Mouse (Mus musculus) megakaryocyte progenitor cell, adult 5-6 weeks (primary cell): Measurements from ENCODE around the gene Hormad2. TPM values are rescaled to one million over a fixed set of nuclear protein-coding genes. Genes with fewer than 3 reads are reported as not detected.

Experiments
- ATAC-seq: replicated peaks from 2 replicates; pipeline ENCODE4 v1.8.0; 2016; ENCODE audit warnings: mild to moderate bottlenecking, moderate TSS enrichment, inconsistent platforms; ENCODE audit not compliant: poor library complexity
- total RNA-seq, 2 experiments: library from RNA; stranded (forward) in 1 of 2; stranded (reverse) in 1 of 2; fragments of 157-497, 149-512 nt in 1 of 2; fragments of 200-1000 nt in 1 of 2; gene quantifications; 2 replicates each; pipeline versions ENCODE4 v1.2.3 to v1.2.4; 2015 to 2017

Gene Hormad2
- total RNA-seq, 2 experiments from 2014 or later: 0.87 to 2.6 TPM

GRCm38 (mm10) chr11:4306086-4306485 is 134.8 kb downstream of the Hormad2 start:
- no peak for ATAC-seq

DNA sequence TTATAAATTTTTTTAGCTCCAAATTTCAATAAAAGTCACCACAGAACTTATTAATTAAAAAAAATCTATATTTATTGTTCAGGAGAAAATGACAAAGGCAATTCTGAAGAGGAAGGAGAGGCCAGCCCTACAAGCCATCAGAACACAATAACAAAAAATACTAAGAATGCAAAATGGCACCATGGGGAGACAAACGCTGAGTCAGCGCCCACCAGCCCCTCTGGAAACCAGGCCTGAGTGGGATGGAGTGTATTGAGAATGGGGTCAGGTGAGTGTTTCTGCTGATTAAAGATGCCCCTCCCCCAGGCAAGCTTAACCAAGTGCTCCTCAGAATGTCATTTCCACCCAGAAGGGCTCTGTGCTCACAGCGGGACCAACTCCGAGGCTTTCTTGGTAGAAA is 135.8 kb downstream of the Hormad2 start:
- no peak for ATAC-seq

GRCm38 (mm10) chr11:4304203-4304602 is 136.7 kb downstream of the Hormad2 start:
- ATAC-seq: no peak

DNA sequence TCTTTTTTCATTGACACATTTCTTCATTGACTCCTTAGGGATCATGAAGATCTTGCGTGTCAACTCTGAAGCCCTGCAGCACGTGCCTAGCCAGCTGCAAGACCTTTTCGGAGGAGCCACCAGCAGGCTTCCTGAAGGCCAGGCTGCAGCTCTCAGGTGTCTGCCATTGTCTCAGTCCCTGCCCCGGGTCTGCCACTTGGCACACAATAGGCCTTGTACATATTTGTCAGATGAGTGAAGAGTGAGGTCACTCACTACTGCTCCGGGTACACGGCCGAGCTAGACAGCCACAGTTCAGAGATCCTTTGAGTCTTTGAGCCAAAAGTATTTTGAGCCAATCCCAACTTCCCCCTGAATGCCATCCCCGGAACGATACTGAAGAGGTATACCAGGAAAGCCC is 137.9 kb downstream of the Hormad2 start:
- no peak for ATAC-seq

GRCm38 (mm10) chr11:4302363-4302913 is 138.5 kb downstream of the Hormad2 start:
- ATAC-seq: no peak

DNA sequence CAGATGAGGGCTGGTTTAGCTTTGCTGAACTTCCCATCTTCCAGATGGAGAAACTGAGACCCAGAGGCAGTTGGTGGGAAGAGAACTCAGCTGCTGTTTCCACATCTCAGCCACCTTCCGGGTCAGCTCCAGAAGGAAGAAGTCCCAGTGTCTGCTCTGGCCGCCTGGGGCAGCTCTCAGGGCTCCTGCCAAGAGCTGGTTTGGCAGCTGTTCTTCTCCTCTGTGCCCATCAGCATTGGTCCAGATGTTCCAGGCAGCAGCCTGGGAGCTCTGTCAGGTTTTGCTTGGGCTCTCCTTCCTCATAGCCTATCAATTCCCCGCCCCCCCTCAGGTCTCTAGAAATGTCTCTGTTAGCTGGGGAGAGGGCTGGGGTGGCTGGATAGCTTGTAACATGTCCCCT is 140.2 kb downstream of the Hormad2 start:
- ATAC-seq: no peak

DNA sequence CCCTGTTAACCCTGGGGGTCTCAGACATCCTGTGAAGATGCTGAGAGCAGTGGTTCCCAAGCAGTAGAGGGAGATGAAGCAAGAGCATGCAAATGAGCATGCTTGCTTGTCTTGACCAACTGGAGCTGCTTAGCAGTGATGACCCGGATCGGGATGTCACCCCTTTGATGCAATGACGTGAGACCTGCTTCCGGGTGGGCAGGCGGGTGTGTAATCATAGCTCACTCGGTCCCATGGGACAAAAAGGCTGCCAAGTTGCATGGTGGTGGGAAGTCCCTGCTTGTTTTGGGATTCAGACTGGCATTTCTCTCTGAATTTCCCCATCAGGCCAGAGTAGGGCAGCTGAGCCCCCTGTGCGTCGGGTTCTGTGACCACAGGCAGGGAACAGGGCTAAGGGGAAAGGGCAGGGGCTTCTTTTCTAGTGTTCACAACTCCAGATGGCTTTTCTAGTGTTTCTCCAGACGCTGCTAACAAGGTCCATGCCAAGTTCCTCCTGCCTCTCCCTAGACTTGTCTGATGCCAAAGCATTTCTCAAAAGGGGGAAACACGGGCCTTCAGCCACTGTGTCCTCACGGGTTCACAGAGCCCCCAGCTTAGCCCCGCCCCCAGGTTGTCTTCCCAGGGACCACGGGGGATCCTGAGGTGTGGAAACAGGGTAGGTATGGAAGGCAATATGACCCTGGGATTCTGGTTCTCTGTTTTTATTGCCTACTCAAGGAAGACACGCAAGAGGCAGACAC is 141.0 kb downstream of the Hormad2 start:
- no peak for ATAC-seq

DNA sequence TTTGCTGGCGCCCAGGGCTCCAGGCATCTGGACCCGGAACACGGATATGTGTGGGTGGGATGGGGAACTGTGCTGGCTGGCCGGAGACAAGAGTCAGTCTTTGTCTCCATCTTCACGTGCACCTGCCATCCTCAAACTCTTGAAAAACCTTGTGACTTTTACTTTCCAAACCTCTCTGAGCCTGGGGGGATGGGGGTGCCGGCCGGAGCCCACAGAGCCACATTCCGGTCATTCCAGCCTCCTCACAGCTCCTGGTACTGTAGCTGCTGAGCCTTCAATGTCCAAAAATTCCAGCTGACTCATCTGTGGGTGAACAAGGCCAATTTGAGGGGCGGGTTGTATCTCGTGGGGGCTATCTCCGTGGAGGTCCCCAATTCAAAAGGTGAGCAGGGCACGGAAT is 141.7 kb downstream of the Hormad2 start:
- ATAC-seq: no peak

GRCm38 (mm10) chr11:4298615-4299014 is 142.3 kb downstream of the Hormad2 start:
- no peak for ATAC-seq

- 0 out of 2 replicates have a peak, but pooled peaks have one; percentile 26 for ATAC-seq
Measured at GRCm38 (mm10) chr11:4297753-4298152, 143.2 kb downstream of the Hormad2 start.

GRCm38 (mm10) chr11:4296610-4297275 is 144.2 kb downstream of the Hormad2 start:
- ATAC-seq: peak; percentile 27

Other genes starting within 250 kb of the Hormad2 start
- 0.59 and 0.61 TPM in 2 replicates for gene Castor1, start 222.9 kb downstream of the Hormad2 start, total RNA-seq (2015)
- 0.42 and 0.47 TPM in 2 replicates for gene Castor1, start 222.9 kb downstream of the Hormad2 start, total RNA-seq (2017)
- gene Osm, start 204.7 kb downstream of the Hormad2 start, total RNA-seq (2015): 11.4 and 20.2 TPM in 2 replicates
- gene Osm, start 204.7 kb downstream of the Hormad2 start, total RNA-seq (2017): 8.4 and 26.8 TPM in 2 replicates
- 0.12 and 1.4 TPM in 2 replicates for gene Lif, start 183.5 kb downstream of the Hormad2 start, total RNA-seq (2015)
- gene Lif, start 183.5 kb downstream of the Hormad2 start, total RNA-seq (2017): 0.20 and 0.37 TPM in 2 replicates
- 31.2 and 32.4 TPM in 2 replicates for gene Mtmr3, start 153.8 kb upstream of the Hormad2 start, total RNA-seq (2015)
- 54.5 and 59.0 TPM in 2 replicates for gene Mtmr3, start 153.8 kb upstream of the Hormad2 start, total RNA-seq (2017)
- gene Gm11032, start 179.0 kb upstream of the Hormad2 start, total RNA-seq (2015): not detected in 2 replicates
- not detected in 2 replicates for gene Gm11032, start 179.0 kb upstream of the Hormad2 start, total RNA-seq (2017)
- gene Ascc2, start 196.6 kb upstream of the Hormad2 start, total RNA-seq (2015): 15.3 and 19.6 TPM in 2 replicates
- gene Ascc2, start 196.6 kb upstream of the Hormad2 start, total RNA-seq (2017): 16.2 and 23.7 TPM in 2 replicates